Mouse (Mus musculus) ES-Bruce4 (cell line): ENCODE measurements around the gene Tshr.

ENCODE experiments used
- CTCF ChIP-seq: IDR thresholded peaks from one replicate; pipeline ENCODE4 v1.8.1; 2011; ENCODE audit warnings: low read depth, low read length
- EP300 ChIP-seq: IDR thresholded peaks from 2 replicates; pipeline ENCODE4 v1.6.1; 2011; ENCODE audit warnings: low read depth, low read length; ENCODE audit not compliant: insufficient read depth
- POLR2A ChIP-seq: IDR thresholded peaks from one replicate; pipeline ENCODE4 v1.8.1; 2011; ENCODE audit warnings: low read length; ENCODE audit not compliant: insufficient read depth

DNA sequence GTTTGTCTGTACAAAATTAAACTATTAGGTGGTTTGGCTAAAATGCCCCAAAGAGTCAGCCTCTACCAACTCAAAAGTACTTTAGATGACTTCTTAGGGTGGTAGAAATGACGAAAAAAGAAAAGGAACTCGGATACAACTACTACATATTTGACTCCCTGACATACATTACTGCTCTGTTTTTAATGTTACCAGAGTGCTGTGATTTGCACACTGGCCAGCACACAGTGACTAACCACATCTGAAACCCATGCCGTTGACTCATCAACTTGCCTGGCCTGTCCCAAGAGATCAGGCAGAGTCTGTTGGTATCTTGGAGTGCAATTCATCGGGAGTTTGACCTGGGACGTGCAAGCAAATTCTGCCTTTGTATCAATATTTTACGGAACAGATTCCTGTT, 206.4 kb downstream of the Tshr start:
- TF ChIP-seq POLR2A (no peak), CTCF (no peak), EP300 (no peak)
